Mouse (Mus musculus) lung, adult 18-20 months (tissue): ENCODE measurements around the gene Grem1.

Experiments
- DNase-seq, 2 experiments: peaks; one replicate each; pipeline ENCODE4 v3.0.0; 2022; ENCODE audit warnings: mixed read lengths in 2 of 2

Gene Grem1

DNA sequence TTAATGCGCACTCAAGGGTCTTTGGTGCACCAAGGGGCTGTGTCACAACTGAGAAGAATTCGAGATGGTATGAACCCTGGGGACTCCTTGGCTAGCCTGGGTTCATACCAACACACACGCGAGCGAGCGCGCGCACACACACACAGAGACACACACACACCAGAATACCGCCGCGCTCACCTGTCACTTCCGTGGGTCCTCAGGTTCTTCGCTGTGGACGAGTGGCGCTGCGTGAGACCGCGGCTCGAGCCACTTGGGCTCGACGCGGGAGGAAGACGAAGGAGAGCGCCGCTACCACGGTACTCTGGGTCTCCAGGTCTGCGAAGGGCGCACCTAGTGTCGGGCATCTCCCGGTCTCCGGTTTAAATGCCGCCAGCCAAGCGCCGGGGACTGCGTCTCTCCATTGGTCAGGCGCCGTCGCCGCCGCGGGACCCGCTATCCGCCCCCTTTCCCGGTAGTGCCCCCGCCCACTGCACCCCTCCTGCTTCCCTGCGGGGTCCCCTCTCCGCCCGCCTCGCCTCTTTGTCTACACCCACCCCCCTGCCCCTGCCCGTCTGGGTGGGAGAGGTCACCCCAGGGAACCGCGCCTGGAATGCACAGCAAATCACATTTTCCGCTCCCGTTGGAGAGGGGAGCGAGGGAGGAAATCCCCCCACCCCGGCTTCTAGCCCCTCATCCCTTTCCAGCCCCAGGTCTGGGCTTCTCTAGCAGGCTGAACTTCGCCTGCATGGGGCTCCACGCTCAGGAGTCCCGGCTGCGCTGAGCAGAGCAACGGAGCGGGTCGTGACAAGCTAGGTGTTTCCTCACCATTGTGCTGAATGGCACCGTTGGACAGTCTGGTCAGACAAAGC, at the start of gene Grem1:
Gene Grem1, minus strand, starts transcription at position 336 of the 851 bp plus-strand sequence.
- DNase-seq = no peak

DNA sequence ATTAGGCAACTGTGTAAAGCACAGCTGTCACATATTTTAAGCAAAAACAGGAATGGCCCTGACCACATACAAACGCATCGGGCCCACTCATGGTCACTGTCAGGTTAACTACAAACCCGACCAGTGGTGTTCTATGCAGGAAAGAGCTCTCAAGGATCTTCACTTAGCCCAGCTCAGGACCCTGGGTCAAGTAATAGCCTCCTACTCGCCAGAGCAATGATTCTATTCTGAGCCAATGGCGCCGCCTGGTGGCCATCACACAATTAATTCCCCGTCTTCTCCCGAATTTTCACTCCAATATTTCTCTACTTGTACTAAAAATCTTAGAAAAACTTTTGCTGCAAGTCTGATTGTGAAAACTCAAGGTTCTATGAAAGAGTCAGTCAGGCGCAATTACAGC, 49.2 kb upstream of the Grem1 start:
- DNase-seq = peak; percentile 22 to 43

DNA sequence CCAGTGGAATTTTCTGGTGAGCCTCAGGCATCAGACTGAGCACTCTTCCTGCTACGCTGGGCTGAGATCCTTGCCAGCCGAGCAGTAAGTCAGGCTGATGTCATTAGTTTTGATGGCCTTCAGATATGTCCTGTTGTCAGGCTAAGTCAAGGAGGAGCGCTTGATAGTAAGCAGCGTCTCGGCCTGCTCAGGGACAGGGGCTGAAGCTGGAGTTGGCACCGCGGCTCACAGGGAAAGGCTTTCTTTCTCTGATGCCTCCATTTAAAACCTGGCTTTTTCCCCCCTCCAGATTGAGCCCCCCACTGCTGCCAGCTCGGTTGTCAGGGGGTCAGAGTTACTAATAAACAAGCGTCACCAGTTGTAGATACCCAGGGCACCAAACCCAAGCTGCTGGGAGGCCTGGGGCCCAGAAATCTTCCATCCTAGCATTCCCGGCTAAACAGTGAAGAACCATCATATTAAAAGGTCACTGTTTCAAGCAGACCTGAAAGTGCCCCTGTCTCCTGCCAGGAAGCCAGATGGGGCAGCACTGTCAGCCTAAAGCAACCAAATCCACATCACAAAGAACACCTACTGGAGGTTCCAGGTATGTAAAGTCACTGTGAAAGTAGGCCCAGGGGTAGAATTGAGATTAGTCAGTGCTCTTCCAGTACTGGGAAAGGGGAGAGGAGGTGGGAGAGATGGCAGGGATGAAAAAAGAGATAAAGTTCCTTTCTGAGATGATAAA, 48.6 kb upstream of the Grem1 start:
- DNase-seq = no peak

DNA sequence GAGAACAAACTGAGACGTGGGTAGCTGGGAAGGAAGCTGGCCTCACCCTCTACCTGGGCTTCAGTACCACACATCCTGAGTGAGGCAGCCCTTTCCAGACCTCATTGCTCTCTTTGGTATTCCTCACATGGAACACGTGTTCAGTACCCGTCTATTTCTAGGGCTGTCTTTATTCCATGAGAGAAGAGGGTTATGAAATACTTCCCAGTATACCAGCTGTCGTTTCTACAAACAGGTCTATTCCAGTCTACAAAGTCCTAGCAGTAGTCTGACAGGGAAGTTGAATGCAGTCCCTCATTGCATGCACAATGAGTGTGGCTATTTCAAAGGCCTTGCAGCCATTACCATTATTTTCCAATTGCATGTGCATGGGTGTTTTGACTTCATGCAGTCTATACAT, 47.3 kb upstream of the Grem1 start:
- DNase-seq = no peak

DNA sequence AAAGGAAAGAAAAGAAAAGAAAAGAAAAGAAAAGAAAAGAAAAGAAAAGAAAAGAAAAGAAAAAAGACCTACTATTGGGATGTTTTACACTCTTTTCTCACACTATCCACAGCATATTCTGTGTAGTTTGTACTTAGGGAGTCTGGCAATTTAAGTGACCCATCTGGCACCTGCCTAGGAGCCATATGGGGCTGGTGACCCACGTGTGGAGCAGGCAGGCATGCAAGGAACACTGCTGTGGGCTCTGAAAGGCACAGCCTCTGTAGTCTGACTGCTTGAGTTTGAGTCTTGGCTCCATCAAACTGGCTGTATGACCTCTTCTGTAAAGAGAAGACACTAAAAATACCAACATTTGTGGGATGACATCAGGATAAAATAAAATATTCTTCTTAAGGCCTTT, 45.3 kb upstream of the Grem1 start:
- no peak for DNase-seq

DNA sequence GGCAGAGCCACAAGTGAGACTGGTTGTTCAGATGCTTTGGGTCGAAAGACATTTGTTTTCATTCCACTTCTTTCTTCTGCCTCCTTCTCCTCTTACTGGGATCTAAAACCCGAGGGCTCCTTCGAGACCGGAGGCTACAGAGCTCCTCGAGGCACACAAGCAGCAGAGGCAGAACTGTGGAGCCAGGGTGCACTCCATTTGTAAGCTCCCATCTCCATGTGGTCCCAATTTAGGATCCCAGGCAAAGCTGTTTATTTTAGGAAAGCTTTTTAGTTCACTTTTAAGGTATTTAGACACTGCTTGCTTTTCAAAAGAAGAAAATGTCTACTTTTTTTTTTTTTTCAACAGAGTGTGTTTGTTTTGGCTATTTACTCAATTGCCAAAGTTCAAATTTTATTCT, 42.4 kb upstream of the Grem1 start:
- no peak for DNase-seq

DNA sequence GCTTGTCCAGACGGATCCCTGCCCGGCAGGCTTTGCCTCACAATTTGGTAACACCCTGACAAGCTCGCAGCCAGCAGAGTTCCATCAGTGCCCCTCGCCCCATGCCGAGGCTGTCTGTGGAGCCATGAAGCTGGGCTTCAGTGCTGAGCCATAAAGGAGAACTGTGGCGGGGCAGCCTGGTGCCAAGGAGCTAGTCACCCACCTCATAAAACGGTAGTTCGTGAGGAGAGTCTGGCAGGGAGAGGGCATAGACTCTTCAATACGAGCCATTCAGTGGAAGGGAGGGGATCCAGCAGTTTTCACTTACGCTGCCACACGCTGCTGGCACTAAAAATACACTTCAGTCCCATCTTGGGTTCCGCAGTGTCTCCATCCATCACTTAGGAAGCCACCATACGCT, 40.2 kb upstream of the Grem1 start:
- no peak for DNase-seq

DNA sequence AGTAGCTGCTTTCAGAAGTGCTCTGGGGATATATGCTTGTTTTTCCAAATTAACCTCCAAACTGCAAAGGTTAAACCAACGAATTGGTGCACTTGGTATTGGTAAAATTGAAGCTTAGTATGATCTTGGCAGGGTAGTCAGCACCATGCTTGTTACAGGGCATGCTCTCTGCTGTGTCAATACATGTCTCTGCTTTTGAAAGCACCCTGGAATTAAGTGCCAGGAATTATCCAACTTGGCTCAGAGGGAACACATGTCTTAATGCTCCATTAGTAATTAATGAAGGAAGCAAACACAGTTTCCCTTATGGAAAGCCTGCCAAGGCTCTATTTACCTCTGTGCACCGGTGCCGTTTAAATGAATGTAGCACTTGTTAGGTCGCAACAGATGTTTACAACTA, 36.7 kb upstream of the Grem1 start:
- DNase-seq = no peak

DNA sequence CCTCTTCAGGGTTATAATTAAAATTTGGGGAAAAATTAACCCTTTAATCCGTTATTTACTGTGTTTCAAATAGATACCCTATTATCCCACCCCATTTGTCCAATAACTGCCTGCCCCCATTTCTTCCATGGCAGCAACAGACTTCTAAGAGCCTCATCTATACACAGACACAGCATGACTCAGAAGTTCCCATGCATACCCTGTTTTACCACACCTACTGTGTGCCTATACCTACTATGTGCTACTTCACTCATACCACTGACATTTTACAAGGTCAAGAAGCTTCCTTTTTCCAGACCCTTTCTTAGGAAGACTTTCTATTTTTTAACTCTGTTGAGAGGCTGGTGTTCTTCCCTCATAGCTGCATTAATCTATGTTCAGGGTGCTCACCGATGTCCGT, 35.1 kb upstream of the Grem1 start:
- no peak for DNase-seq

DNA sequence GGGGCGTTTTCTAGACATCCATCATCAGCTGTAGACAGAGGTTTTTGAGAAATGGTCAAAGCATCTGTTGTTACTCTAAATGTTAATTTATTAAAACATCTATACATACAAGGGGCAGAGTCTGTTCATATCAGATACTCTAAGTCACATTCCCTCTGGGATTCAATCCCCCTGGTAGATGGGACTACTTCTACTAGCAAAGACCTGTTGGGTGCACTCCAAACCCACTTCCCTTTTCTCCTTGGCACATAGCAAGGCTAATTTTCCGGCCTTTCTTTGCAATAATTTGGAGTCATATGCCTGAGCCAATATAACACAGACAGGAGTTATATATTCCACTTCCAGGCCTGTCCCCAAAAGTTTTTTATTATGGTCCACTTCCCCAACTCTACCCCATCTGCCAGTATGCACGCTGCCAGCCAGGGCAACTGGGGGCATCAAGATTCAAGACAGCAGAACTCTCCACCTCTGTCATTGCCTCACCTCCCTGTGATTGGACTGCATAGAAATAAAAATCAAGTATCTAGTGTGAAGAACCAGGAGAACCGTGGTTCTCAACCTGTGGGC, 30.5 kb upstream of the Grem1 start:
- no peak for DNase-seq

DNA sequence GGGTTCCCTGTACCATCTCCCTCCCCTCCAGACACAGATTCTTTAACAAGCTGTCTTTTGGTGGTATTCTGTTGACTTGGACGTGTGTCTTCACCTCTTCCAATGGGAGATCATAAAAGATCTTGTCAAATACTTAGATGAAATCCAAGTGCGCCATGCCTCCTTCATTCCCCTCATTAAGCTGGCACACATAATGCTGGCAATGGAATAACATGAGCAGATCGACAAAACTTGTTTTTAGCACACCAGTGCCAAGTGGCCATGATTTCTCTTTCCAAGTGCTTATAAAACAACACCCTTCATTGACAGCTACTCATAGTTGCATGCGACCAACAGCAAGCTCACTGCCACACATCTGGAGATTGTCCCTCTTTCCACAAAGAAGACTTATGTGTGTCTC, 29.4 kb upstream of the Grem1 start:
- no peak for DNase-seq

DNA sequence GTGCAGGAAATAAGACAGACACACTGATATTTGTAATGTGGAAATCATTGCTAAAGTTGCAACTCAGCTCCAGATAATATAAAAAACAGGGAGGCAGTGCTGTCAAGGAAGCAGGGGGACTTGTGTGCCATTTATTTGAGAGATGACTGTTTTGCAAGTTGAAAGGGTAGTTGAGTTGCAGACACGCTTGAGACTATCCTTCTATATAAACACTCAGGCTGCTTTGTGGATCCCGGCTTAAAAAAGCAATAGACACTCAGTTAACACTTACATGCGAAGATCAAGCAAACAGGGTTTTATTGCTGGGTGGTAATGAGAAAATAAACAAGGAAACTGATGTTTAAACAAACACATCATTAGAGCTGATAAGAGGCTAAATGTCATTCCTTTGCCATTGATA, 26.4 kb upstream of the Grem1 start:
- no peak for DNase-seq

DNA sequence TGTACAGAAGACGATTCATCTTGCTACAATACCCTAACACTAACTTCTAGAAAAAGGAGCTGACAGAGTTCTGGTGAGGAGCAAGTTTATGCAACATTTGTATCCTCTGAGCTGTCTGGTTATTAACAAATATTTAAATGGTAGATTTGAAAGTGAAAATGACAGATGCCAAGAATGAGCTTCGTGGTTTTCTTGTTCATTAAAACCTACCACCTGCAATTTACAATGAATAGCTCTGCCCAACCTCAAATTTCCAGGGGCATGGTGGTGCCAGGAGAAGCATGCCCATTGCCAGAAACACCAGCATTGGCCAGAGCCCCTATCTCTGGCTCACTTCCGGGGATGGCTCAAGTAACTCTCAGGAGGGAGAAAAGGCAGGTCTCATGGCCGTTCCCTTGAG, 23.1 kb upstream of the Grem1 start:
- no peak for DNase-seq

DNA sequence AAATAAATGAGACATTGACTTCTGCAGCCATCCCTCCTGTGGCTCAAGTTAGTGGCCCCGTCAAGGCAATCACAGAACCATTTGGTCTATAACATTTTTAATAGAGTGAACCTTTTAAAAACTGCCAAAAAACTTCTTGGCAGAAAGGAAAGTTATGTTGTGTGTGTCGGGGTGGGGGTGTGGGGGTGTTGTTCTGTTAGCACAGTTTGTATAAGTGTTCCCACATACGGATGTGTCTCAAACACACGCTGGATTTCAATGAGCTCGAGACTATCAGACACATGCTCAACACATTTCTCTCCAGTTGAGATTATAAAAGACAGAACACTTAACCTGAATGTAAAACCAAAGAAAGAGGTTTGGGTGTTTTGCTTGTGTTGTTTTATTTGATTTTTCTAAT, 22.7 kb upstream of the Grem1 start:
- no peak for DNase-seq

DNA sequence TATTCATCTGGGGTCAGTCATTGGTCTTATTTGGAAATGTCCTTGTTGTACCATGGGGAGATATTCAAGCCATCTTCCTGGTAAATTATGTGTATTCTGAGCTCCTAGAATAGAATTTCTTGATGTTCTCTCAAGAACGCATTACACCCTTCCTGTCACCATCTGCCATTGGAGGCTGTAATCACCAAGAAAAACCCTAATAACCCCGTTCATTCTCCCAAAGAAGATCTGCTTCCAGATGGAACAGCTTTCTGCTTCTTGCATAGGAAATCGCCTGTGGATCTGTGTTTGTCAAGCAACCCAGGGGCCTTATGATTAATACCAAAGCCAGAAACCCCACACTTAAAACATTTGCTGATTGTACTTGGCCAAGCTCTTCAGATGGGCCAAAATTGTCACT, 20.9 kb upstream of the Grem1 start:
- DNase-seq = no peak

DNA sequence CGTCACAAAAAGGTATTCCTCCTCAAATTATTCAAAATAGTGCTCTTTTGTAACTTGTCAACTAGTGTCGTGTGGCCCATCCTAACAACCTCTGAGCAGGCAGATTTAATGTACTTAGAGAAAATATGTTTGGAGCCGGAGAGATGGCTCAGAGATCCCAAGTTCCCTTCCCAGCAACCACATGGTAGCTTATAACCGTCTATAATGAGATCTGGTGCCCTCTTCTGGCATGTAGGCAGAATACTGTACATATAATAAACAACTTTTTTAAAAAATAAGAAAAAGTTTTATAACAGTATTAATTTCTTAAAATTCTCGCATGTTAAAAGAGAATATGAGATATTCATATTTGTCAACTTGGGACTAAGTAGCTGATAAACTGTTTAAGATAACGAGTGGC, 19.6 kb upstream of the Grem1 start:
- no peak for DNase-seq

DNA sequence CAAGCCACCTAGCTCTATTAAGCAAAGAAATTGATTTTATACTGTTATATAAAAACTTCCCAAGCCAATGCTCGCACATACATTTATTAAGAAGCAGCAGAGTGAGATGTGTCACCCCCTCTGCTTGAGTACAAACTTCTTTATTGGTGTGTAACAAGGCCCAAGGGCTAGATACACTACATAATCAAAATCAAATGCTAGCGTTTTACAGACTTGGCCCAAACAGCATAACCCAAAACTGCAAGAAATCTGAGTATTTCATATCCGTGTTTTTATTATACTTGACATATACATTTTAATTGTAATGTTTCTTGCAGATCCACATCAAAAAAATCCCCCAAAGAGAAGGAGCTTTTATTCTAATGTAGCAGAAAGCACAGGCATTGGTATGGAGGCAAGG, 17.9 kb upstream of the Grem1 start:
- DNase-seq = no peak

DNA sequence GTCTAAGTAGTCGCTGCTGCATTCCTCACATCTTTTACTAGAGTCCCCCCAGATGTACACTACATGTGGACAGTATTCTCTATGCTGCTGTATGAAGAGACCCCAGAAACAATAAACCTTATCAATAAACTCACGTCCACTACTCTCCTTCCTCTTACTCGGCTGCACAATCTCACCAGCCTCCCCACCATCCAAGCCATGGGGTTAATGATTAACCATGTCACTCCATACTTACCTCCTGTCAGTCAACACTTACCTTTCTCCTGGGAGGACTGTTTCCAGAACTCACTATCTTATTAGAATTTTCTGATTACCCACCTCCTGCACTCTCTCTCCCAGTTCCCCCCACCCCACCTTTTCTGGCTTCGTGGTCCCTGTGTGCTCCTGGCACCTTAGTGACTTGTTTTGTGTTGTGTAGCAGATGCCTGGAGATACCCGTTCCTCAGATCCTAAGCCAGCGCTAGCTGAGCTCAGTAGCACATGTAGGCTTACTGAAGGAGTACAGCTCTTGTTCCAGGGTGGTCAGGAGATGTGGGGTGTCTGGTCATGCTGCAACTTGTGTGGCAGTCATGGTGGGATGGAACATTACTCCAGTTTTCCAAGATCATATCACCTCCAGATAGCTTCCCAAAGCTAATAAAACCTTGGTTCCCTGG, 15.8 kb upstream of the Grem1 start:
- no peak for DNase-seq

DNA sequence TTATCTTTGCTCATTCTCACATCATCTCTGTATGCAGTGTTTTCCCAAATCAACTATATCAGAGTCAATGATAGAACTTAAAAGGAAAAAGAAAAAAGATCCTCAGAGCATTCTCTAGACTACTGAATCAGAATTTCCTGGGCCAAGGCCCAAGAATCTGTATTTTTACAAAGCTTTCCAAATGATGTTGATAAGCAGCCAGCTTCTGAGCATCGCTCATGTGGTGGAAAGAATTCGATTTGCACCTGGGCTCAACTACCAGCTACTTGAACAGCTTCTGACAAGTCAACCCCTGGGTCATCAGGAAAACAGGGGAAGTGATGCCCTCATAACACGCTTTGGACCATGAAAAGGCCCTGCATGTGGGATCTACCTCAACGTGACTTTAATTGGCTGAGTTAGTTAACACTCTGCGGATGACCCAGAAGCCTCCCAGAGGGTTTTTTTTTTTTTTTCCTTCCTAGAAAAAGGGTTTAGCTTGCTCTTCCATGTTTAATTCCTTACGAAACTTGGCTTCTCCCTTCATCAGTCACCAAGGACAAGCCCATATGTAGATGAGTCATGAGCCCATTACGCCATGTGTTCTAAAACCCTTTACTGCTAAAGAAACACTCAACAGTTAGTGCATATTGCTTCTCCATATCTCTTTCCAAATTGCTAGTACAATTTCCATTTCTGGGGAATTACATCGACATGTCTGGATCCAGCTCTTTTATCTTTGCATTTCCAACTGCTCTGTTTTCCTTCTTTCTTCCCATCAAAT, 10.3 kb upstream of the Grem1 start:
- no peak for DNase-seq

DNA sequence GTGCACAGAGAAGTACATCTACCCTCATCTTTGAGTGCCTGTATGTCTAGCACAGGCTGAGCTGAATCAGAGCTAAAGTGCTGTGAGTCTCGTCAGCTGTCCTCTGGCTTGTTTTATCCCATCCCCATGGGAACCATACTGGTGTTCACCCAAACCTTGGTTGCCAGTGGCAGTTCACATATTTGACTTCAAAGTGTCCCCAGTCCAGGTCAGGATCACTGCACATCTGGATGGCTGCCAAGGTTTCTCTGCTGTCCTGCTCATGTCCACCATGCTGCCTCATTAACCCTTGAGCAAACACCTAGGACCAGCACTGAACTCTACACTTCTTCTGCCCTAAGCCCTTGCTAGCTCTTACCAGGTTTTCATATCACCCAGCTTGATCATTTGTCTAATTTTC, 7.4 kb upstream of the Grem1 start:
- DNase-seq = no peak

DNA sequence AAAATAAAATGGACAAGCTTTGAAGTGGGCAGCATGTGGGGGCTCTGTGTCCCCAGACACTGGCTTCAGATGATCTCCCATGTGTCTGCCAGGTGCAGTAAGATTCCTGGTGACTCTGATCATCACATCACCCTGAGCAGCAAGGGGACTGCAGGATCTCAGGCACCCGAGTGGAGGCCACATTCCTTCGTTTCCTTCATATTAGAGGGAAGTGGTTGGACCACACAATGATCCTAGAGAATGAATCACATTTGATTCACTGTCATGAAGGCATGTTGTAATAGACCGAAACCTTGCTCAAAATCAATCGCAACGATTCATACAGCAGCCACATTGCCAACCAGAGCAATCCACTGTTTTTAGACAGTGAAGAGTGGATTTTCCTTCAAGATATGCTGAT, 6.5 kb upstream of the Grem1 start:
- no peak for DNase-seq

DNA sequence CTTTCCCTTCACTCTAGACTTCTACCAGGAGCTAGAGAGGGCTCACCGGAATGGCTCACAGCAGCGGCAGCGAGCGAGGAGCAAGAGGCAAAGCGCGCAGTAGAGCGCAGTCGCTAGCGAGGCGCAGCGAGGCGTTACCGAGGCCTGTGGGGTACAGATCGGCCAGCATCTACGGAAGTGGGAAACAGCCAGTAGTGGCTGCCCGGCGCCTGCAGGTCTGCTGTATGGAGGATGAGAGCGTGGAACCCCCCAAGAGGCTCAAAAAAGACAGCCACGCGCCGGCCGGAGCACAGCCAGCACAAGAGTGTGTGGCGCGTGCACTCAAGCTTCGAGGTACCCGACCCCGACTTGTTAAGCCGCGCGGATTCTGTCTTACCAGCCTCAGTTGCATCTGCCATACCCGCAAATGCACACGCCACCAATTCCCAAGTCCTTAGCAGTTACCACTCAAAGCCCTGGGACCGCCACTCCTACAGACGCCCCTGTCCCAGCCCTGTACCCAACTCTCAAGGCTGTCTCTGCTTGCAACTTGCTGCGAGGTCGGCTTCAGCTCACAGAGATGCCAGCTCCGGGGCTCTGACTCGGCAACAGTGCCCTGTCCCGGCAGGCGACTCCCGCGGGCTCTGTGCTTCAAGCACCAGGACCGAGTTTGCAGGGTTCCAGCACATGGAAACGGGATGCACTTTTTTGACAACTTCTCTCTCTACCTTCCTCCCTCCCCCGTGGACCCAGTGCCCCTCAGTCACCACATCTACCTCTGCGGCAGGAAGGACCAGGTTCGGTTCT, 728 bp downstream of the Grem1 start:
- DNase-seq = no peak
